Mouse (Mus musculus) adrenal gland, adult 2 months (tissue): ENCODE results near the gene Ces3a. TPM values are rescaled to one million over a fixed set of nuclear protein-coding genes. Genes with fewer than 3 reads are reported as not detected.
"Not testable (repeated sequence)": the region's sequence is repeated elsewhere in the genome, so short reads cannot be mapped to it uniquely, and the experiment has no call there.

Source experiments
- DNase-seq: peaks from one replicate; pipeline ENCODE4 v3.0.0; 2021
- polyA plus RNA-seq: library from polyadenylated mRNA; depleted of rRNA; stranded (reverse); fragments of >200 nt; gene quantifications from 2 replicates; pipeline ENCODE4 v1.2.3, GENCODE M21; 2012; rRNA removed
- total RNA-seq, 2 experiments: library from RNA; stranded (reverse); gene quantifications; 2 replicates each; pipeline ENCODE4 v1.2.3; 2021

Ces3a gene
- total and polyA plus RNA-seq, 3 experiments: 0.59 to 3.4 (median 0.63) TPM

DNA sequence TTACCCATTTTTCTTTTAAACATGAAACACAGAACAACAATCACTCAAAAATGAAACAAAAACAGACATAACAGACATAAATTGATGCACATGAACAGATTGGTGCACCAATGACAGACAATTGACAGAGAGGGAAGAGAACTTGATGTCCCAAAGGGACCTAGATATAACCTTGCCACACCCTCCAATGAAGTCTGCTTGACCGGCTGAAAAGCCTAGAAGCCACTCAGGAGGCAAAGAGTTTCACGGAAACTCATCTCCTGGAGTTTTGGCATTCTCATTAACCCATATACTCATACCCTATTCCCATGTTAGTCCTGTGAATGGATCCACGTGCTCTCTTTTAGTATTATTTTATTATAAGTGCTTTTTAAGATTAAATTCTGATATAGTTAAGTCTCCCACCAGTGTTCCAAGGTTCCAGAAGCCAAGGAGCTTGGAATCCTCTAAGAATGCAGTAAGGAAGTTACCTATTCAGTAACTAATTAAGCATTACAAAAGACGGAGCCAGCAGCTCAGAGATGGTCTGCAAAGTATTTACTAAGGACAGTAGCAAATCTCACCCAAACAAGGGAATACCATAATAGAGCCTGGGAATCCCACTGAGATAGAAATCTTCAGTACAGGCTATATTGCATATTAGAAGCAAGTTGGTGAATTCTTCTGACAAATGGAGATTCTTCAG lies 53.8 kb downstream of the Ces3a start:
- DNase-seq: not testable (repeated sequence)

DNA sequence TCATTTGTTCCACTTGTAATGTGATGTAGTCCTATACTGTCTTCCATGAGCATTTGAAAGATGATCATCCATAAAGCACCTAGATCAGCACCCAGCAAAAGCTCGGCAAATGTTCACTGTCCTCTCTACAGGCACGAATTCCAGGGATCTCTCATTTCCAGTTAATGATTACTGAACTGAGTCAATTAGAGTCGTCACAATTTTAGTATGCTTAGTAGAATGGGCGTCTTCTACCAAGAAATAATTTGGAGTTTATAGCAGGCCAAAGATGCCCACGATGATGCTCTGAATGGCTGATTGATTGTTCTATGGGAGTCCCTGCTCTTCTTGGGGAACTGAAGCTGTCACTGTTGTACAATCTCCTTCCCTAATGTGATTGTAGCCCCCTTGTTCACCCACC lies 55.3 kb downstream of the Ces3a start:
- DNase-seq: not testable (repeated sequence)

DNA sequence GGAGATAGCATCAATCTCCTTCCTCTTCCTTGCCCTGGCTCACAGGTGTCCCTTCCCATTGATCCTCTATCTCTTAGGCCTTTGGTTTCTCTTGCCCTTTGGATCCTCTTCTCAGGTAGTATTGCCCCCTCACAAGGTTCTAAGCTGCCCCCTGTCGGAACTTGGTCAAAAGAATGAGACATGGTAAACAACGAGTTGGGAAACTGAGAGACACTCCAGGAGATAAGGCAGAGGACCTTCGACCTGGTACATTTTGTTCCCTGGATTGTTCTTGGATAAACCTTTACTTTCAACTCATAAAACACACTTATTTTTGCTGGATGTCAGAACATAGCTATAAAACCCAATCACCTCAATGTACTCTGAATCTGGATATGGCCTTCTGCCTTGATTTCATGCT lies 55.8 kb downstream of the Ces3a start:
- DNase-seq: no peak

Other genes with a start within 250 kb of the Ces3a start
- under 1 TPM; 0.17 TPM for gene Ces2b, start 217.0 kb upstream of the Ces3a start, total RNA-seq
- not detected in 2 replicates for gene Ces2b, start 217.0 kb upstream of the Ces3a start, polyA plus RNA-seq
- gene Ces2c, start 201.5 kb upstream of the Ces3a start, total RNA-seq: not detected
- 0.04 TPM in 1 of 2 replicates, not detected in the other for gene Ces2c, start 201.5 kb upstream of the Ces3a start, polyA plus RNA-seq
- 1 to 10 TPM; 2.6 to 3.7 TPM for gene Ces2e, start 122.3 kb upstream of the Ces3a start, total RNA-seq
- gene Ces2e, start 122.3 kb upstream of the Ces3a start, polyA plus RNA-seq: 2.2 and 2.5 TPM in 2 replicates
- not detected for gene Ces2f, start 101.2 kb upstream of the Ces3a start, total RNA-seq
- not detected in 2 replicates for gene Ces2f, start 101.2 kb upstream of the Ces3a start, polyA plus RNA-seq
- 1 to 10 TPM; 2.5 to 3.0 TPM for gene Ces2g, start 86.9 kb upstream of the Ces3a start, total RNA-seq
- 0.73 and 0.75 TPM in 2 replicates for gene Ces2g, start 86.9 kb upstream of the Ces3a start, polyA plus RNA-seq
- gene Ces2h, start 47.7 kb upstream of the Ces3a start, total RNA-seq: under 1 TPM in 1 of 2 experiments, not detected in 1; 0.12 TPM
- gene Ces2h, start 47.7 kb upstream of the Ces3a start, polyA plus RNA-seq: not detected in 2 replicates
- gene Ces3b, start 35.2 kb downstream of the Ces3a start, total RNA-seq: 1 to 10 TPM in 1 of 2 experiments, not detected in 1; 2.0 TPM
- not detected in 2 replicates for gene Ces3b, start 35.2 kb downstream of the Ces3a start, polyA plus RNA-seq
- gene Ces4a, start 83.2 kb downstream of the Ces3a start, total RNA-seq: under 1 TPM in 1 of 2 experiments, not detected in 1; 0.12 TPM
- 0.11 and 0.18 TPM in 2 replicates for gene Ces4a, start 83.2 kb downstream of the Ces3a start, polyA plus RNA-seq
- gene Cbfb, start 122.1 kb downstream of the Ces3a start, total RNA-seq: 10 to 100 TPM; 68.2 to 80.0 TPM
- 9.3 and 14.3 TPM in 2 replicates for gene Cbfb, start 122.1 kb downstream of the Ces3a start, polyA plus RNA-seq
- 10 to 100 TPM; 20.9 to 30.6 TPM for gene D230025D16Rik, start 176.5 kb downstream of the Ces3a start, total RNA-seq
- gene D230025D16Rik, start 176.5 kb downstream of the Ces3a start, polyA plus RNA-seq: 19.3 and 21.5 TPM in 2 replicates
- 1 to 10 TPM; 3.1 to 5.0 TPM for gene B3gnt9, start 206.6 kb downstream of the Ces3a start, total RNA-seq
- gene B3gnt9, start 206.6 kb downstream of the Ces3a start, polyA plus RNA-seq: 15.2 and 28.9 TPM in 2 replicates
- gene Tradd, start 216.0 kb downstream of the Ces3a start, total RNA-seq: 10 to 100 TPM; 11.7 to 12.4 TPM
- gene Tradd, start 216.0 kb downstream of the Ces3a start, polyA plus RNA-seq: 26.3 and 26.5 TPM in 2 replicates
- gene Fbxl8, start 216.0 kb downstream of the Ces3a start, total RNA-seq: 1 to 10 TPM; 3.3 to 4.0 TPM
- 10.4 and 11.5 TPM in 2 replicates for gene Fbxl8, start 216.0 kb downstream of the Ces3a start, polyA plus RNA-seq
- gene Hsf4, start 221.2 kb downstream of the Ces3a start, total RNA-seq: 1 to 10 TPM; 2.3 TPM
- gene Hsf4, start 221.2 kb downstream of the Ces3a start, polyA plus RNA-seq: 1.8 and 2.3 TPM in 2 replicates
- gene Nol3, start 227.5 kb downstream of the Ces3a start, total RNA-seq: 10 to 100 TPM in 1 of 2 experiments, 1 to 10 TPM in 1; 6.2 to 10.3 TPM
- gene Nol3, start 227.5 kb downstream of the Ces3a start, polyA plus RNA-seq: 4.4 and 5.3 TPM in 2 replicates
- gene 4931428F04Rik, start 241.3 kb downstream of the Ces3a start, total RNA-seq: 1 to 10 TPM; 1.8 to 3.4 TPM
- gene 4931428F04Rik, start 241.3 kb downstream of the Ces3a start, polyA plus RNA-seq: 3.4 and 4.1 TPM in 2 replicates
- 10 to 100 TPM; 13.3 to 28.4 TPM for gene Exoc3l, start 247.5 kb downstream of the Ces3a start, total RNA-seq
- gene Exoc3l, start 247.5 kb downstream of the Ces3a start, polyA plus RNA-seq: 34.8 and 55.8 TPM in 2 replicates
- 10 to 100 TPM; 35.9 to 47.0 TPM for gene E2f4, start 249.1 kb downstream of the Ces3a start, total RNA-seq
- gene E2f4, start 249.1 kb downstream of the Ces3a start, polyA plus RNA-seq: 94.8 and 108 TPM in 2 replicates